Mouse (Mus musculus): ENCODE results near the gene Obsl1.

The Obsl1 gene

GRCm38 (mm10) chr1:75480735-75481134 is 25.5 kb downstream of the Obsl1 start:
- DNase-seq, result no peak

GRCm38 (mm10) chr1:75480036-75480435 is 26.2 kb downstream of the Obsl1 start:
- DNase-seq, result no peak

- no peak for DNase-seq
These were observed 26.6 kb downstream of the Obsl1 start for GRCm38 (mm10) chr1:75479635-75479989.

GRCm38 (mm10) chr1:75478916-75479634 is 27.2 kb downstream of the Obsl1 start, which contains the start of the genes Chpf and Tmem198:
Gene Chpf, minus strand, starts transcription at chr1:75479307.
Gene Tmem198, plus strand, starts transcription at chr1:75479532.
- peak; percentile 98 for DNase-seq

- peak; percentile 32 for DNase-seq
These were observed 27.8 kb downstream of the Obsl1 start for GRCm38 (mm10) chr1:75478497-75478896.

- no peak for DNase-seq
These were observed 28.3 kb downstream of the Obsl1 start for GRCm38 (mm10) chr1:75477966-75478290.

- peak; percentile 81 for DNase-seq
These were observed 28.8 kb downstream of the Obsl1 start for GRCm38 (mm10) chr1:75477264-75477965.

- DNase-seq, result no peak
These were observed 29.8 kb downstream of the Obsl1 start for GRCm38 (mm10) chr1:75476441-75476840.

- DNase-seq, result no peak
These were observed 36.9 kb downstream of the Obsl1 start for GRCm38 (mm10) chr1:75469287-75469825.

- peak; percentile 69 for DNase-seq
These were observed 38.9 kb downstream of the Obsl1 start for GRCm38 (mm10) chr1:75467215-75467927.

- no peak for DNase-seq
These were observed 42.5 kb downstream of the Obsl1 start for GRCm38 (mm10) chr1:75463652-75464204.

- no peak for DNase-seq
These were observed 43.6 kb downstream of the Obsl1 start for GRCm38 (mm10) chr1:75462636-75463035.

GRCm38 (mm10) chr1:75460297-75460696 is 46.0 kb downstream of the Obsl1 start:
- DNase-seq, result no peak

- no peak for DNase-seq
These were observed 47.2 kb downstream of the Obsl1 start for GRCm38 (mm10) chr1:75458789-75459684.

GRCm38 (mm10) chr1:75458025-75458788 is 48.0 kb downstream of the Obsl1 start:
- DNase-seq, result no peak

- DNase-seq, result no peak
These were observed 48.6 kb downstream of the Obsl1 start for GRCm38 (mm10) chr1:75457710-75458024.

GRCm38 (mm10) chr1:75456746-75457564 is 49.3 kb downstream of the Obsl1 start:
- no peak for DNase-seq

GRCm38 (mm10) chr1:75455948-75456347 is 50.3 kb downstream of the Obsl1 start:
- DNase-seq, result no peak

GRCm38 (mm10) chr1:75455433-75455832 is 50.8 kb downstream of the Obsl1 start:
- DNase-seq, result no peak

GRCm38 (mm10) chr1:75451900-75452299 is 54.4 kb downstream of the Obsl1 start:
- DNase-seq, result no peak

All from thymus, postnatal 14 days (tissue).